In genomic region chr2:25580621-25581101, GRCm38 (mm10) we compare ENCODE assay signal across 10 mouse cellular contexts. TPM values are rescaled to one million over a fixed set of nuclear protein-coding genes. Genes with fewer than 3 reads are reported as not detected.
DNase-seq lines count a peak whose midpoint lies in the region; ATAC-seq lines count a peak whose summit lies in the region.
"Had no signal": no experiment of that assay in that cellular context is flagged by ENCODE, and none has a peak within 500 bp of the region (broad histone marks: within the 10 kb centered on the region; RNA-seq: fewer than 3 reads in every experiment).

No protein-coding gene starts in this region.

- 46% methylated on average over 6 of the region's 6 CpGs for WGBS in heart, embryonic 10.5 days
- WGBS in embryonic facial prominence, embryonic 15.5 days, result 39% methylated on average over 6 of the region's 6 CpGs

- H3K4me1 ChIP-seq in heart, embryonic 10.5 days, result peaks cover 61% of the 10 kb centered on the region
- H3K4me1 ChIP-seq in embryonic facial prominence, embryonic 15.5 days, result peaks cover 69% of the 10 kb centered on the region

- no peak overlapping the region for H3K27ac ChIP-seq in heart, embryonic 10.5 days
- no peak overlapping the region for H3K27ac ChIP-seq in embryonic facial prominence, embryonic 15.5 days (replicated peaks)
- H3K27ac ChIP-seq: heart, embryonic 15.5 days had no signal

- ATAC-seq in embryonic facial prominence, embryonic 15.5 days (ENCODE audit: insufficient number of reproducible peaks, low FRiP score, low TSS enrichment, low read depth), result no peak
- ATAC-seq in inflammation-experienced regulatory T-cells, adult 6 months, result no peak
- no peak for ATAC-seq in megakaryocyte-erythroid progenitor cell, adult 5-6 weeks (replicated peaks; ENCODE audit: low FRiP score, low TSS enrichment, poor library complexity, severe bottlenecking)

- intact Hi-C loops in left cerebral cortex, postnatal 25 days (cut with DNase I), result no loop called here
- intact Hi-C loops in gastrocnemius, postnatal 36 days (cut with DNase I), result no loop called here

- peaks cover 58% of the 10 kb centered on the region for H3K27me3 ChIP-seq in heart, embryonic 10.5 days (ENCODE audit: insufficient read depth, poor library complexity, severe bottlenecking)
- peaks cover 56% of the 10 kb centered on the region for H3K27me3 ChIP-seq in embryonic facial prominence, embryonic 15.5 days

- H3K9ac ChIP-seq in embryonic facial prominence, embryonic 15.5 days, result no peak overlapping the region

- peaks cover 31% of the 10 kb centered on the region for H3K36me3 ChIP-seq in heart, embryonic 10.5 days
- H3K36me3 ChIP-seq in embryonic facial prominence, embryonic 15.5 days, result peaks cover 27% of the 10 kb centered on the region

- H3K4me3 ChIP-seq in heart, embryonic 10.5 days, result 0 out of 2 replicates have a peak overlapping the region, but pooled peaks have one; percentile 52
- 0 out of 2 replicates have a peak overlapping the region, but pooled peaks have one; percentile 41 for H3K4me3 ChIP-seq in embryonic facial prominence, embryonic 15.5 days (replicated peaks)

- H3K4me2 ChIP-seq in embryonic facial prominence, embryonic 15.5 days (replicated peaks), result peak overlapping the region; percentile 78

- no peak for DNase-seq in heart, embryonic 10.5 days (ENCODE audit: low spot score)
- no peak for DNase-seq in heart, adult 8-10 months (ENCODE audit: low spot score)
- peak; percentile 44 for DNase-seq in NIH3T3 (ENCODE audit: low read depth)
- peak; percentile 50 to 72 for DNase-seq in left cerebral cortex, postnatal 25 days (ENCODE audit: low spot score in 2 of 2)
- no peak for DNase-seq in gastrocnemius, postnatal 36 days

- H3K9me3 ChIP-seq in heart, embryonic 10.5 days, result no peaks in the 10 kb centered on the region
- no peaks in the 10 kb centered on the region for H3K9me3 ChIP-seq in embryonic facial prominence, embryonic 15.5 days (replicated peaks)
- H3K9me3 ChIP-seq: heart, embryonic 15.5 days had no signal

RNA-seq across cellular contexts. Expression of gene Ajm1, which starts 0.9 kb away (rescaled TPM):
- 0.08 TPM in 1 of 2 replicates, not detected in the other for polyA plus RNA-seq in heart, embryonic 10.5 days (2016; fragmentation: Nextera tagmentation; extraction: Ambion mirVana)
- total RNA-seq in heart, adult 8-10 months (2022), result under 1 TPM; 0.09 to 0.38 (median 0.25) TPM
- 0.60 and 0.63 TPM in 2 replicates for polyA plus RNA-seq in embryonic facial prominence, embryonic 15.5 days (2015; fragmentation: Nextera tagmentation; extraction: Ambion mirVana)
- total RNA-seq in left cerebral cortex, postnatal 25 days (2021), result 100 to 1,000 TPM; 109 to 120 TPM
- under 1 TPM in 1 of 3 experiments, not detected in 2; 0.07 TPM for polyA plus RNA-seq in inflammation-experienced regulatory T-cells, adult 6 months (2017; shearing (Covaris generic))
- total RNA-seq in megakaryocyte-erythroid progenitor cell, adult 5-6 weeks (2014; fragmentation: Nextera tagmentation), result not detected in 2 replicates
- 0.09 TPM in 1 of 2 replicates, not detected in the other for total RNA-seq in megakaryocyte-erythroid progenitor cell, adult 5-6 weeks (2017)
- total RNA-seq in gastrocnemius, postnatal 36 days (2021), result not detected
- total RNA-seq: neutrophil, adult 5-6 weeks had no signal

RNA-seq across cellular contexts. Expression of gene Phpt1, which starts 5.6 kb away (rescaled TPM):
- polyA plus RNA-seq in heart, embryonic 10.5 days (2016; fragmentation: Nextera tagmentation; extraction: Ambion mirVana), result 160 and 170 TPM in 2 replicates
- 10 to 100 TPM; 58.2 to 72.2 (median 65.4) TPM for total RNA-seq in heart, adult 8-10 months (2022)
- polyA plus RNA-seq in embryonic facial prominence, embryonic 15.5 days (2015; fragmentation: Nextera tagmentation; extraction: Ambion mirVana), result 147 and 157 TPM in 2 replicates
- 10 to 100 TPM; 73.8 to 74.3 TPM for total RNA-seq in left cerebral cortex, postnatal 25 days (2021)
- 10 to 100 TPM; 37.0 to 64.3 (median 56.2) TPM for polyA plus RNA-seq in inflammation-experienced regulatory T-cells, adult 6 months (2017; shearing (Covaris generic))
- 36.5 and 43.2 TPM in 2 replicates for total RNA-seq in megakaryocyte-erythroid progenitor cell, adult 5-6 weeks (2014; fragmentation: Nextera tagmentation)
- total RNA-seq in megakaryocyte-erythroid progenitor cell, adult 5-6 weeks (2017), result 19.1 and 25.2 TPM in 2 replicates
- 10 to 100 TPM; 50.2 to 53.9 TPM for total RNA-seq in gastrocnemius, postnatal 36 days (2021)

RNA-seq across cellular contexts. Expression of gene Mamdc4, which starts 6.0 kb away (rescaled TPM):
- 1.6 and 3.7 TPM in 2 replicates for polyA plus RNA-seq in heart, embryonic 10.5 days (2016; fragmentation: Nextera tagmentation; extraction: Ambion mirVana)
- total RNA-seq in heart, adult 8-10 months (2022), result 1 to 10 TPM; 1.1 to 2.2 (median 1.5) TPM
- 3.3 and 4.9 TPM in 2 replicates for polyA plus RNA-seq in embryonic facial prominence, embryonic 15.5 days (2015; fragmentation: Nextera tagmentation; extraction: Ambion mirVana)
- total RNA-seq in left cerebral cortex, postnatal 25 days (2021), result 1 to 10 TPM in 1 of 2 experiments, under 1 TPM in 1; 0.69 to 2.1 TPM
- 1 to 10 TPM in 2 of 3 experiments, under 1 TPM in 1; 0.85 to 2.2 (median 1.3) TPM for polyA plus RNA-seq in inflammation-experienced regulatory T-cells, adult 6 months (2017; shearing (Covaris generic))
- 6.5 and 8.1 TPM in 2 replicates for total RNA-seq in megakaryocyte-erythroid progenitor cell, adult 5-6 weeks (2014; fragmentation: Nextera tagmentation)
- 0.38 and 2.0 TPM in 2 replicates for total RNA-seq in megakaryocyte-erythroid progenitor cell, adult 5-6 weeks (2017)
- total RNA-seq in gastrocnemius, postnatal 36 days (2021), result 1 to 10 TPM in 1 of 2 experiments, under 1 TPM in 1; 0.74 to 4.7 TPM

RNA-seq across cellular contexts. Expression of gene Edf1, which starts 23.0 kb away (rescaled TPM):
- polyA plus RNA-seq in heart, embryonic 10.5 days (2016; fragmentation: Nextera tagmentation; extraction: Ambion mirVana), result 336 and 382 TPM in 2 replicates
- total RNA-seq in heart, adult 8-10 months (2022), result 100 to 1,000 TPM; 156 to 257 (median 210) TPM
- polyA plus RNA-seq in embryonic facial prominence, embryonic 15.5 days (2015; fragmentation: Nextera tagmentation; extraction: Ambion mirVana), result 355 and 373 TPM in 2 replicates
- 100 to 1,000 TPM; 202 to 214 TPM for total RNA-seq in left cerebral cortex, postnatal 25 days (2021)
- polyA plus RNA-seq in inflammation-experienced regulatory T-cells, adult 6 months (2017; shearing (Covaris generic)), result 100 to 1,000 TPM; 246 to 394 (median 269) TPM
- total RNA-seq in megakaryocyte-erythroid progenitor cell, adult 5-6 weeks (2014; fragmentation: Nextera tagmentation), result 151 and 209 TPM in 2 replicates
- total RNA-seq in megakaryocyte-erythroid progenitor cell, adult 5-6 weeks (2017), result 60.9 and 105 TPM in 2 replicates
- total RNA-seq in gastrocnemius, postnatal 36 days (2021), result 100 to 1,000 TPM; 139 to 157 TPM

RNA-seq across cellular contexts. Expression of gene Rabl6, which starts 27.7 kb away (rescaled TPM):
- 57.9 and 69.6 TPM in 2 replicates for polyA plus RNA-seq in heart, embryonic 10.5 days (2016; fragmentation: Nextera tagmentation; extraction: Ambion mirVana)
- total RNA-seq in heart, adult 8-10 months (2022), result 10 to 100 TPM; 67.3 to 75.3 (median 71.3) TPM
- polyA plus RNA-seq in embryonic facial prominence, embryonic 15.5 days (2015; fragmentation: Nextera tagmentation; extraction: Ambion mirVana), result 82.1 and 83.3 TPM in 2 replicates
- 100 to 1,000 TPM; 136 to 152 TPM for total RNA-seq in left cerebral cortex, postnatal 25 days (2021)
- polyA plus RNA-seq in inflammation-experienced regulatory T-cells, adult 6 months (2017; shearing (Covaris generic)), result 10 to 100 TPM; 14.0 to 28.3 (median 18.0) TPM
- total RNA-seq in megakaryocyte-erythroid progenitor cell, adult 5-6 weeks (2014; fragmentation: Nextera tagmentation), result 55.8 and 58.7 TPM in 2 replicates
- total RNA-seq in megakaryocyte-erythroid progenitor cell, adult 5-6 weeks (2017), result 58.5 and 92.0 TPM in 2 replicates
- 10 to 100 TPM; 74.4 to 75.9 TPM for total RNA-seq in gastrocnemius, postnatal 36 days (2021)

Comparison
In these comparisons a context has a peak if more than half of its experiments do, and no peak if none do; other contexts are left out.
1. DNase-seq: peak in NIH3T3 (single experiment) and left cerebral cortex, postnatal 25 days (2 of 2); none in heart, embryonic 10.5 days (single experiment), heart, adult 8-10 months (single experiment) and gastrocnemius, postnatal 36 days (0 of 2).
2. RNA of gene Ajm1, which starts 0.9 kb away (total RNA-seq): 109 to 120 TPM in left cerebral cortex, postnatal 25 days; not detected in gastrocnemius, postnatal 36 days, 0.09 to 0.38 TPM in heart, adult 8-10 months and 0.09 TPM in megakaryocyte-erythroid progenitor cell, adult 5-6 weeks; every median in the first group is over 10 times any median in the second.